Mouse (Mus musculus) v-Abl transformed pro-B cells (cell line): ENCODE measurements at regions not wholly inside any gene's neighbourhood (a gene's known extent, or its start where the extent isn't known, plus 50 kb on each side); places are given as distances from the start of the nearest gene placed in this dataset.

Source experiments
- in situ Hi-C, 2 experiments: fragments of 400-800 bp; cut with MboI; formaldehyde crosslinking; loops; one replicate each; pipeline ENCODE4 v1.15.1; 2025; ENCODE audit not compliant: unreplicated experiment in 2 of 2

- in situ Hi-C loops: no loop called here
These were observed 305.8 kb upstream of the Trib2 start for GRCm38 (mm10) chr12:16122353-16123127.

- in situ Hi-C loops: no loop called here
These were observed 305.1 kb upstream of the Trib2 start for GRCm38 (mm10) chr12:16121787-16122186.

- in situ Hi-C loops: no loop called here
These were observed 302.0 kb upstream of the Trib2 start for GRCm38 (mm10) chr12:16118710-16119109.

GRCm38 (mm10) chr12:16106946-16107345 lies 290.2 kb upstream of the Trib2 start:
- in situ Hi-C loops: no loop called here

GRCm38 (mm10) chr12:16098840-16099239 lies 282.1 kb upstream of the Trib2 start:
- in situ Hi-C loops: no loop called here

- in situ Hi-C loops: no loop called here
These were observed 275.9 kb upstream of the Trib2 start for GRCm38 (mm10) chr12:16092643-16093042.

- in situ Hi-C loops: no loop called here
These were observed 274.6 kb upstream of the Trib2 start for GRCm38 (mm10) chr12:16091336-16091735.

GRCm38 (mm10) chr12:16083176-16083575 lies 266.5 kb upstream of the Trib2 start:
- in situ Hi-C loops: no loop called here

- in situ Hi-C loops: no loop called here
These were observed 260.5 kb upstream of the Trib2 start for GRCm38 (mm10) chr12:16077215-16077614.

- in situ Hi-C loops: no loop called here
These were observed 259.2 kb upstream of the Trib2 start for GRCm38 (mm10) chr12:16075962-16076361.

GRCm38 (mm10) chr12:16068940-16069339 lies 252.2 kb upstream of the Trib2 start:
- in situ Hi-C loops: no loop called here

- in situ Hi-C loops: no loop called here
These were observed 246.0 kb upstream of the Trib2 start for GRCm38 (mm10) chr12:16062689-16063088.

- in situ Hi-C loops: no loop called here
These were observed 243.7 kb upstream of the Trib2 start for GRCm38 (mm10) chr12:16060461-16060860.

GRCm38 (mm10) chr12:16058255-16058654 lies 241.5 kb upstream of the Trib2 start:
- in situ Hi-C loops: no loop called here

- in situ Hi-C loops: no loop called here
These were observed 240.1 kb upstream of the Trib2 start for GRCm38 (mm10) chr12:16056831-16057230.

- in situ Hi-C loops: no loop called here
These were observed 239.5 kb upstream of the Trib2 start for GRCm38 (mm10) chr12:16056216-16056615.

- in situ Hi-C loops: no loop called here
These were observed 237.9 kb upstream of the Trib2 start for GRCm38 (mm10) chr12:16054591-16054990.

- in situ Hi-C loops: no loop called here
These were observed 237.0 kb upstream of the Trib2 start for GRCm38 (mm10) chr12:16053735-16054134.

GRCm38 (mm10) chr12:16052998-16053397 lies 236.3 kb upstream of the Trib2 start:
- in situ Hi-C loops: no loop called here

GRCm38 (mm10) chr12:16052353-16052752 lies 235.6 kb upstream of the Trib2 start:
- in situ Hi-C loops: no loop called here

- in situ Hi-C loops: no loop called here
These were observed 234.7 kb upstream of the Trib2 start for GRCm38 (mm10) chr12:16051439-16051838.

GRCm38 (mm10) chr12:16049545-16049944 lies 232.8 kb upstream of the Trib2 start:
- in situ Hi-C loops: loop anchor here in 1 of 2 experiments (5.0 to 10.0 kb wide), 3 partner anchors 85 to 483 kb away; no protein-coding TSS in a partner anchor
